Mouse (Mus musculus): ENCODE data around the gene Rex1bd.

Rex1bd gene

GRCm38 (mm10) chr8:70502540-70502939 is 4.0 kb downstream of the Rex1bd start:
- DNase-seq (ENCODE audit: low spot score in 2 of 2), result no peak

GRCm38 (mm10) chr8:70501820-70502529 is 4.6 kb downstream of the Rex1bd start:
- no peak for DNase-seq (ENCODE audit: low spot score in 2 of 2)

GRCm38 (mm10) chr8:70500386-70501301 is 5.9 kb downstream of the Rex1bd start:
- DNase-seq (ENCODE audit: low spot score in 2 of 2), result no peak

GRCm38 (mm10) chr8:70495771-70496062 is 10.8 kb downstream of the Rex1bd start:
- DNase-seq (ENCODE audit: low spot score in 2 of 2), result no peak

GRCm38 (mm10) chr8:70495001-70495770 is 11.4 kb downstream of the Rex1bd start:
- no peak for DNase-seq (ENCODE audit: low spot score in 2 of 2)

GRCm38 (mm10) chr8:70494416-70494945 is 12.1 kb downstream of the Rex1bd start:
- no peak for DNase-seq (ENCODE audit: low spot score in 2 of 2)

GRCm38 (mm10) chr8:70493692-70494415 is 12.7 kb downstream of the Rex1bd start:
- DNase-seq (ENCODE audit: low spot score in 2 of 2), result no peak

GRCm38 (mm10) chr8:70492664-70493640 is 13.6 kb downstream of the Rex1bd start, which contains the start of gene Crlf1:
TSS of gene Crlf1 (plus strand) at chr8:70493158.
- no peak for DNase-seq (ENCODE audit: low spot score in 2 of 2)

- DNase-seq (ENCODE audit: low spot score in 2 of 2), result no peak
Measured at GRCm38 (mm10) chr8:70490880-70491495, 15.6 kb downstream of the Rex1bd start.

GRCm38 (mm10) chr8:70490061-70490879 is 16.3 kb downstream of the Rex1bd start:
- DNase-seq (ENCODE audit: low spot score in 2 of 2), result no peak

GRCm38 (mm10) chr8:70489576-70489975 is 17.0 kb downstream of the Rex1bd start:
- no peak for DNase-seq (ENCODE audit: low spot score in 2 of 2)

GRCm38 (mm10) chr8:70488931-70489470 is 17.6 kb downstream of the Rex1bd start:
- no peak for DNase-seq (ENCODE audit: low spot score in 2 of 2)

- DNase-seq (ENCODE audit: low spot score in 2 of 2), result no peak
Measured at GRCm38 (mm10) chr8:70487993-70488796, 18.4 kb downstream of the Rex1bd start.

- DNase-seq (ENCODE audit: low spot score in 2 of 2), result no peak
Measured at GRCm38 (mm10) chr8:70486941-70487520, 19.5 kb downstream of the Rex1bd start, which contains the start of gene Tmem59l. TSS of gene Tmem59l (minus strand) at chr8:70487358.

GRCm38 (mm10) chr8:70486191-70486681 is 20.3 kb downstream of the Rex1bd start:
- DNase-seq (ENCODE audit: low spot score in 2 of 2), result no peak

GRCm38 (mm10) chr8:70482943-70483342 is 23.6 kb downstream of the Rex1bd start:
- no peak for DNase-seq (ENCODE audit: low spot score in 2 of 2)

GRCm38 (mm10) chr8:70481908-70482307 is 24.6 kb downstream of the Rex1bd start:
- peak; percentile 65 to 82 for DNase-seq (ENCODE audit: low spot score in 2 of 2)
